Mouse (Mus musculus): Measurements from ENCODE around the gene Hist1h2ah.

DNA sequence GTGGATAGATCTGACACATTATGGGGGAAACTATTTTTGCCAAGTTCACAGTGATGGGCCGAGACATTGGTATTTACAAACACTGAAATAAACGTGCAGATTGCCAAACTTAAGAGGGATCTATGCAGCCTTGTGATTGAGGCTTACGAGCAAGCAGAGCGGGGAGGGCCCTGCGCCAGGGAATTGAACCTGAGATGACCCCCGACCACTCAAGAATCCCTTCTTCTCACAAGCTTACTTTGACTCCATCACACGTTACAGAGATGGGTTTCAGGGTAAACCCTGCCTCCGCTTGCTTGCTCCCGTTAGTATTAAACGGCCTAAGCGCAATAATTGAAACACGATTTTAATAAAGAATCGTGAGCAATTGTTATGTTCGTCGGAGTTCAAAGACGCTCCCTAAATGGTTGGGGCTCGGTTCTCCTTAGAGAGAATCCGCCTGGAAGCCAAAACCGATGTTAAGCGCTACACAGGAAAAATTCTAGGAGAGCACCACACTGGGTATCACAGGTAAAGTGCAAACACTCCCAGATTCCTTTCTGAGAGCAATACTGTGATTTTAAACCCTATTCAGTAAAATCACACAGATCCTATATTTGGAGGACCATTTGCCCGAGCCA lies 38.1 kb downstream of the Hist1h2ah start:
- TF ChIP-seq CTCF (IDR thresholded peaks at IDR 0.05; ENCODE audit: low read depth) (no peak), EP300 (IDR thresholded peaks at IDR 0.05; ENCODE audit: low read depth) (no peak)

Measured in liver, embryonic 14.5 days (tissue).